Mouse (Mus musculus): Measurements from ENCODE around the gene Mtap. TPM values are rescaled to one million over a fixed set of nuclear protein-coding genes. Genes with fewer than 3 reads are reported as not detected.
A peak's percentile ranks its signal among the peaks of the same experiment; 100 is the strongest.

Gene Mtap
- polyA plus RNA-seq (2014; fragmentation: Nextera tagmentation; extraction: Ambion mirVana): 82.3 and 82.8 TPM in 2 replicates

GRCm38 (mm10) chr4:89136906-89137541 lies at the start of gene Mtap:
Gene Mtap, plus strand, starts transcription at chr4:89137122.
- Histone ChIP-seq H3K4me1 (ENCODE audit: control insufficient read depth, insufficient read depth, low read length) (peaks cover 10% of the 10 kb centered on the region; the same call in 1 of the 2 replicates), H3K4me3 (ENCODE audit: low read depth, low read length) (peak within 1 kb of the TSS; percentile 92), H3K4me2 (ENCODE audit: low read depth) (peak within 1 kb of the TSS; percentile 62), H3K27ac (ENCODE audit: low read depth, low read length) (peak within 1 kb of the TSS; percentile 53), H3K9ac (ENCODE audit: low read length) (peak within 1 kb of the TSS; percentile 89), H3K36me3 (ENCODE audit: control insufficient read depth, insufficient read depth, low read length) (no peaks in the 10 kb centered on the region), H3K9me3 (ENCODE audit: control insufficient read depth, low read length) (no peaks in the 10 kb centered on the region), H3K27me3 (ENCODE audit: control insufficient read depth, insufficient read depth, low read length) (no peaks in the 10 kb centered on the region)
- under 1% methylated on average over 31 of the region's 31 CpGs for WGBS
- peak; percentile 85 for DNase-seq (ENCODE audit: low spot score)
- ATAC-seq (ENCODE audit: insufficient read depth, low FRiP score, low TSS enrichment): peak; percentile 95

GRCm38 (mm10) chr4:89089110-89089509 lies 47.8 kb upstream of the Mtap start:
- Histone ChIP-seq H3K36me3 (ENCODE audit: control insufficient read depth, insufficient read depth, low read length) (no peaks in the 10 kb centered on the region), H3K9me3 (ENCODE audit: control insufficient read depth, low read length) (no peaks in the 10 kb centered on the region), H3K27ac (ENCODE audit: low read depth, low read length) (no peak overlapping the region), H3K4me3 (ENCODE audit: low read depth, low read length) (no peak overlapping the region), H3K4me1 (ENCODE audit: control insufficient read depth, insufficient read depth, low read length) (no peaks in the 10 kb centered on the region), H3K4me2 (ENCODE audit: low read depth) (no peak overlapping the region), H3K9ac (ENCODE audit: low read length) (no peak overlapping the region), H3K27me3 (ENCODE audit: control insufficient read depth, insufficient read depth, low read length) (no peaks in the 10 kb centered on the region)
- no peak for DNase-seq (ENCODE audit: low spot score)
- WGBS: 94% methylated on average over 7 of the region's 7 CpGs
- ATAC-seq (ENCODE audit: insufficient read depth, low FRiP score, low TSS enrichment): no peak

GRCm38 (mm10) chr4:89090217-89090616 lies 46.7 kb upstream of the Mtap start:
- Histone ChIP-seq H3K36me3 (ENCODE audit: control insufficient read depth, insufficient read depth, low read length) (no peaks in the 10 kb centered on the region), H3K4me2 (ENCODE audit: low read depth) (no peak overlapping the region), H3K9me3 (ENCODE audit: control insufficient read depth, low read length) (no peaks in the 10 kb centered on the region), H3K27ac (ENCODE audit: low read depth, low read length) (no peak overlapping the region), H3K4me3 (ENCODE audit: low read depth, low read length) (no peak overlapping the region), H3K4me1 (ENCODE audit: control insufficient read depth, insufficient read depth, low read length) (no peaks in the 10 kb centered on the region), H3K9ac (ENCODE audit: low read length) (no peak overlapping the region), H3K27me3 (ENCODE audit: control insufficient read depth, insufficient read depth, low read length) (no peaks in the 10 kb centered on the region)
- WGBS: 78% methylated on average over 6 of the region's 6 CpGs
- ATAC-seq (ENCODE audit: insufficient read depth, low FRiP score, low TSS enrichment) (no peak), DNase-seq (ENCODE audit: low spot score) (no peak)

GRCm38 (mm10) chr4:89092153-89092552 lies 44.8 kb upstream of the Mtap start:
- no peaks in the 10 kb centered on the region for H3K27me3 ChIP-seq (ENCODE audit: control insufficient read depth, insufficient read depth, low read length)
- no peak overlapping the region for H3K4me2 ChIP-seq (ENCODE audit: low read depth)
- no peaks in the 10 kb centered on the region for H3K9me3 ChIP-seq (ENCODE audit: control insufficient read depth, low read length)
- no peak for ATAC-seq (ENCODE audit: insufficient read depth, low FRiP score, low TSS enrichment)
- no peak overlapping the region for H3K9ac ChIP-seq (ENCODE audit: low read length)
- no peaks in the 10 kb centered on the region for H3K36me3 ChIP-seq (ENCODE audit: control insufficient read depth, insufficient read depth, low read length)
- no peak overlapping the region for H3K27ac ChIP-seq (ENCODE audit: low read depth, low read length)
- no peak overlapping the region for H3K4me3 ChIP-seq (ENCODE audit: low read depth, low read length)
- no peak for DNase-seq (ENCODE audit: low spot score)
- no peaks in the 10 kb centered on the region for H3K4me1 ChIP-seq (ENCODE audit: control insufficient read depth, insufficient read depth, low read length)
- WGBS: 90% methylated on average over 5 of the region's 5 CpGs

- Histone ChIP-seq H3K4me3 (ENCODE audit: low read depth, low read length) (no peak overlapping the region), H3K36me3 (ENCODE audit: control insufficient read depth, insufficient read depth, low read length) (no peaks in the 10 kb centered on the region), H3K27me3 (ENCODE audit: control insufficient read depth, insufficient read depth, low read length) (no peaks in the 10 kb centered on the region), H3K9ac (ENCODE audit: low read length) (no peak overlapping the region), H3K4me2 (ENCODE audit: low read depth) (no peak overlapping the region), H3K27ac (ENCODE audit: low read depth, low read length) (no peak overlapping the region), H3K9me3 (ENCODE audit: control insufficient read depth, low read length) (no peaks in the 10 kb centered on the region), H3K4me1 (ENCODE audit: control insufficient read depth, insufficient read depth, low read length) (no peaks in the 10 kb centered on the region)
- DNase-seq (ENCODE audit: low spot score) (no peak), ATAC-seq (ENCODE audit: insufficient read depth, low FRiP score, low TSS enrichment) (no peak)
- WGBS: 94% methylated on average over 5 of the region's 5 CpGs
These were observed 42.1 kb upstream of the Mtap start for GRCm38 (mm10) chr4:89094773-89095172.

GRCm38 (mm10) chr4:89098261-89098660 lies 38.7 kb upstream of the Mtap start:
- WGBS: 64% methylated on average over 5 of the region's 5 CpGs
- no peak for ATAC-seq (ENCODE audit: insufficient read depth, low FRiP score, low TSS enrichment)
- H3K36me3 ChIP-seq (ENCODE audit: control insufficient read depth, insufficient read depth, low read length): no peaks in the 10 kb centered on the region
- no peaks in the 10 kb centered on the region for H3K4me1 ChIP-seq (ENCODE audit: control insufficient read depth, insufficient read depth, low read length)
- H3K27me3 ChIP-seq (ENCODE audit: control insufficient read depth, insufficient read depth, low read length): no peaks in the 10 kb centered on the region
- H3K9ac ChIP-seq (ENCODE audit: low read length): no peak overlapping the region
- DNase-seq (ENCODE audit: low spot score): no peak
- H3K9me3 ChIP-seq (ENCODE audit: control insufficient read depth, low read length): no peaks in the 10 kb centered on the region
- no peak overlapping the region for H3K27ac ChIP-seq (ENCODE audit: low read depth, low read length)
- no peak overlapping the region for H3K4me3 ChIP-seq (ENCODE audit: low read depth, low read length)
- no peak overlapping the region for H3K4me2 ChIP-seq (ENCODE audit: low read depth)

GRCm38 (mm10) chr4:89101276-89101675 lies 35.6 kb upstream of the Mtap start:
- no peaks in the 10 kb centered on the region for H3K4me1 ChIP-seq (ENCODE audit: control insufficient read depth, insufficient read depth, low read length)
- DNase-seq (ENCODE audit: low spot score) (no peak), ATAC-seq (ENCODE audit: insufficient read depth, low FRiP score, low TSS enrichment) (no peak)
- no peak overlapping the region for H3K4me2 ChIP-seq (ENCODE audit: low read depth)
- 77% methylated on average over 3 of the region's 3 CpGs for WGBS
- H3K4me3 ChIP-seq (ENCODE audit: low read depth, low read length): no peak overlapping the region
- H3K27me3 ChIP-seq (ENCODE audit: control insufficient read depth, insufficient read depth, low read length): no peaks in the 10 kb centered on the region
- no peak overlapping the region for H3K27ac ChIP-seq (ENCODE audit: low read depth, low read length)
- H3K36me3 ChIP-seq (ENCODE audit: control insufficient read depth, insufficient read depth, low read length): no peaks in the 10 kb centered on the region
- no peak overlapping the region for H3K9ac ChIP-seq (ENCODE audit: low read length)
- H3K9me3 ChIP-seq (ENCODE audit: control insufficient read depth, low read length): no peaks in the 10 kb centered on the region

GRCm38 (mm10) chr4:89102283-89102682 lies 34.6 kb upstream of the Mtap start:
- Histone ChIP-seq H3K9me3 (ENCODE audit: control insufficient read depth, low read length) (no peaks in the 10 kb centered on the region), H3K4me3 (ENCODE audit: low read depth, low read length) (no peak overlapping the region), H3K27ac (ENCODE audit: low read depth, low read length) (no peak overlapping the region), H3K36me3 (ENCODE audit: control insufficient read depth, insufficient read depth, low read length) (no peaks in the 10 kb centered on the region), H3K4me2 (ENCODE audit: low read depth) (no peak overlapping the region), H3K4me1 (ENCODE audit: control insufficient read depth, insufficient read depth, low read length) (no peaks in the 10 kb centered on the region), H3K27me3 (ENCODE audit: control insufficient read depth, insufficient read depth, low read length) (no peaks in the 10 kb centered on the region), H3K9ac (ENCODE audit: low read length) (no peak overlapping the region)
- 68% methylated on average over 2 of the region's 2 CpGs for WGBS
- DNase-seq (ENCODE audit: low spot score) (no peak), ATAC-seq (ENCODE audit: insufficient read depth, low FRiP score, low TSS enrichment) (no peak)

- H3K27ac ChIP-seq (ENCODE audit: low read depth, low read length): no peak overlapping the region
- H3K4me3 ChIP-seq (ENCODE audit: low read depth, low read length): no peak overlapping the region
- H3K4me1 ChIP-seq (ENCODE audit: control insufficient read depth, insufficient read depth, low read length): no peaks in the 10 kb centered on the region
- no peak overlapping the region for H3K4me2 ChIP-seq (ENCODE audit: low read depth)
- no peak for ATAC-seq (ENCODE audit: insufficient read depth, low FRiP score, low TSS enrichment)
- H3K36me3 ChIP-seq (ENCODE audit: control insufficient read depth, insufficient read depth, low read length): no peaks in the 10 kb centered on the region
- H3K27me3 ChIP-seq (ENCODE audit: control insufficient read depth, insufficient read depth, low read length): no peaks in the 10 kb centered on the region
- H3K9me3 ChIP-seq (ENCODE audit: control insufficient read depth, low read length): no peaks in the 10 kb centered on the region
- H3K9ac ChIP-seq (ENCODE audit: low read length): no peak overlapping the region
- 67% methylated on average over 2 of the region's 2 CpGs for WGBS
- no peak for DNase-seq (ENCODE audit: low spot score)
These were observed 31.4 kb upstream of the Mtap start for GRCm38 (mm10) chr4:89105486-89105885.

All from neural tube, embryonic 11.5 days (tissue).